Mouse (Mus musculus): Measurements from ENCODE around the gene Rnf44. TPM values are rescaled to one million over a fixed set of nuclear protein-coding genes. Genes with fewer than 3 reads are reported as not detected.

Rnf44 gene
- total RNA-seq, 2 experiments from 2014 or later: 12.3 to 64.2 TPM

DNA sequence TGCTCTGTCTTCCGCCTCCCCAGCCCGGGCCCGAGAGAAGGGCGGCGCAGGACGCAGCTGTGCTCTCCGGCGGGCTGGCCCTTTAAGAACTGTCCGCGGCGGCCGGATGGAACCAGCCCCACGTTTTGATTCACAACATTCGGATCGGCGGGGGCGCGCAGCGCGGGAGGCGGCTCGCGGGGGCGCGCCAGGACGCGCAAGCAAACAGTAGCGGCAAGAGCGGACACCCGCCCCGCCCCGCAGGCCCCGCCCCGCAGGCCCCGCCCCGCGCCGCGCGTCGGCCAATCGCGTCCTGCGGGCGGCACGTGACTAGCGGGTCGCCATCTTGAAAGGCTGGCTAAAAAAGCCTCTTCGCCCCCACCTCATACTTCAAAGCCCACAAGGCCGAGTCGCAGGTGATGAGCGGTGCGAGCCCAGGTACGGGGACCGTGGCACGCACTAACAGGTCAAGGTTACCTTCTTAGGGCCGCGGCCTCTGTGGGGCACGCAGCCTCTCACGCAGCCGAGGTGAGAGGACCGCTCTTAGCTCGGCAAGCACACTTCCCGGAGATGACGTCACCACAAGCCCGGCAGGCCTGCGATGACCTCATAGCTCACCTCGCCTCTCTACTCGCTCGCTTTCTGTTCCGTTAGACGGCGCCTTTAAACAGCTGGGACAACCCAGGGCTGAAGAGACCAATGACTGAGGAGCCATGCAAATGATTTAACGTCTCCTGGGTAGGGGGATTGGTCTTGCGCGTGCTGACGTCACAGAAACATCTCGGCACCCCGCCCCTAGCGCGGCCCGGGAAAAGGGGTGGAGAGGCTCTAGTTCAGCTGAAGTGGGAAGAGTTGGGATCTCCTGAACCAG lies 5.9 kb downstream of the Rnf44 start:
- peak; percentile 71 for ATAC-seq (replicated peaks; ENCODE audit: poor library complexity, severe bottlenecking)

DNA sequence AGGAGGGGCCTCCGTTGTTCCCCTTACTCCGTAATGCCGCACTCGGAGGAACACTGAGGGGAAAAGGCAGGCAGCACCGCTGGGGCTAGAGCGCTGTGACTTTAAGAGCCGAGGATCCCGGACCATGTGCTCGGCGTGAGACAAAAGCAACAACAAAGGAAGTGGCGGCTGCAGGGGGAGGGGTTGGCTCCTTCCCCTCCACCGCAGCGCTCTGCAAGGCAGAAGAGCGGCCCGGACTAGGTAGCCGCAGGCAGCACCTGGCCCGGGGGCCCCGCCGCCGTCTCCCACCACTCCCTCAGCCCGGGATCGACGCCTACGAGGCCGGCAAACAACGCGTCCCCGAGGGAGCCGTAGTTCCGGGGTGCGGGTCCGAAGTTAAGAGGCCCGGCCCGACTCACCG lies 6.6 kb downstream of the Rnf44 start:
- peak; percentile 57 for ATAC-seq (replicated peaks; ENCODE audit: poor library complexity, severe bottlenecking)

DNA sequence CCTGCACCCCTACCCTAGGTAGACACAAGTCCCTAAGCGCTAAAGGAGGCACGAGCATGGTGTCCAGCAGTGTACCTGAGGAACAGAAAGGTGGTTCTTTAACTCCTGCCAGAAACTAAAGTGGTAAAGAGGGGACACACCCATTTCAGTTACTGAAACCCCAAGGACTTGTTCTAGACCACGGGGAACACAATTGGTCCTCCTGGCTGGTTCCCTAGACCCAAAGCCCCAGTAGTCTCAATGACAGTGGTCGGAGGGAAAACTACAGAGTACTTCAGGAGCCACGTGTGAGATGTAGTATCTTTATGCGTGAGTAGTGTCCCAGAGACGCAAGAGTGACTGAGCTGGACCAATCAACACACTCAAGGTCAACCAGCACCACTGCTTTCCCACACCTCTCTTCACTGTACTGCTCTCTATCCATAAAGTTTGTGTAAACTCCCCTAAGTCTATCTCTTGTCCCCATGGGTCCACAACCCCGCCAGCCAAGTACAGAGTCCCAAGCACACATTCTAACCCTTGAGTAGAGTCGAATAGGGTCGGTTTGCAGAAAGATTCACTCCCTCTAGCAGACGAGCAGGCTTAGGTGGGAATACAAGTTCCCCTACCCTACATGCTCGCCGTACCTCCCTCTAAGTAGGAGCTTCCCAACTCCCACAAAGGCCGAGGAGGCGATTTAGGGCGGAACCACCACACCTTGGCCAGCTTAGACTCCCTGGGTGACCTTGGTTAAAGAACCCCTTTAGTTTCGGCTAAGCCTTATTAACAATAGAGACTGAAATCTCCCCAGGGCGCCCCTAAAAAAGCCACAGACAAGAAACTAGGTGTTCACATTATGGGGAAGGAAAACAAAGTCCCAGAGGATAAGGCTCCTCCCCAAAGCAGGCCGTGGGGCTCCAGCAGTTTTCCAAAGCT lies 7.3 kb downstream of the Rnf44 start:
- no peak for ATAC-seq (replicated peaks; ENCODE audit: poor library complexity, severe bottlenecking)

DNA sequence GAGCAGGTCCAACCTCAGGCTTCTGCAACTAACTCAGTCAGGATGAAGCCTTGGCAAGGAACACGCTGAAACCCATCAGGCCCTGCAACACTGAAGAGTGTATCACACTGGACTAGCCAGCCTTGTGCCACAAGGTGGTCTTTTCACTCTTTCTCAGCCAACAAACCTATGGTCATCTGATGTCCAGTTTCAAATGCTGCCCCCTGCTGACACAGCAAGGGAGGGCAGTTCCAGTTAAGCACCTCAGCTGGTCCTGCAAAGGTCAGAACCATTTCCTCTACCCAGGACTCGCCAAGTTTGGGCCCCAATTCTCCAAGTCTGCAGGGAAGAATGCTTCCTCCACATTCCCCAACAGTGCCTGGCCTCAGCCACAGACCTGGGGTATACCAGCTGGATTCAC lies 8.5 kb downstream of the Rnf44 start:
- ATAC-seq (replicated peaks; ENCODE audit: poor library complexity, severe bottlenecking): no peak

DNA sequence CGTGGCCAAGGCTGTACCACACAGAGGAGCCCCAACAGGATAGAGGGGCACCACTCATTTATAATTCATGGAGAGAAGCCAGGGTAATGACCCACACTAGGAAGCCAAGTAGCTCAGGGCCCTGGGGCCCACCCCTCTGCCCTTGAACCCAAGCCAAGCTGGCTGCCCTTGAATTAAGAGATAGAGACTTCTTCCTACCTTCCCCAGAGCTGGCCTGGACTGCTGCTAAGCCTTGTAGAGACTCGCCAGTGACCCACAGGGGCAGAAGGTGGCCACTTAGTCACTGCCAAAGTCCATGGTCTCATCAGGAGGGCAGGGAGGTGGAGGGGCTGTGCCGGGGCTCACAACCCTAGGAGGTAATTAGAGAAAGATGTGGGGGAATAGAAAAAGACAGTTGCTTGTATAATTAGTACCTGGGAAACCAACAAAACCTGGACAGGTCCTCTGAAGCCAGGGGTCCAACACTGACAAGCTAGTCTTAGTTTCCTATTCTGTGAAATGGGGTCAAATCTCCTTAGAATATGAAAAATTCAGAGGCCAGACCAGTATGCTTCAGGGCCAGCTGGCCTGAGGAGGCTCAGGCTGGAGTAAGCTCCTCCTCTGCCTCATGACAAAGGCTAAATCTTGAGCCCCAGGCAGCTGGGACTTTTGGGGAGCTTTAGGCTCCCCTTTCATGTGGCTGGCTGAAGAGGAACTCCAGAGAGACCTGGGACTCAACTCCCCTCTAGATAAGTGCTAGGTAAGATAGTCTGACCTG lies 9.4 kb downstream of the Rnf44 start:
- ATAC-seq (replicated peaks; ENCODE audit: poor library complexity, severe bottlenecking): no peak

DNA sequence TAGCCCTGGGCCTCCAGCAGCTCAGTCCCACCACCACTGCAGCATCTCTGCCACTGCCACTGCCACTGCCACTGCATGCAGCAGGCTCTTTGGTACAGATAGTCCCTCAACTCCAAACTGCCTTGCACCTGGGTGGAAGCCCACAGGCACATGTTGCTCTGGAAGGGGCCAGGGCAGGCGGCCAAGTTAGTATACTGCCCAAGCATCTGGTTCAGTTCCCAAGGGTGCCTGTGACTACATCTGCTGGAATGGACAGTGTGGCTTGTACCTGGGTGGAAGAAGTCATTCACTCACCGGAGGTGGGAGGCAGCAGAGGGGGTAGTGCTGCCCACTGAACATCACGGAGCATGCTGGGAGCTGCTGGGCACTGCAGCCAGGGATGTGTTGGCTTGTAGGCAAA lies 10.4 kb downstream of the Rnf44 start:
- ATAC-seq (replicated peaks; ENCODE audit: poor library complexity, severe bottlenecking): no peak

DNA sequence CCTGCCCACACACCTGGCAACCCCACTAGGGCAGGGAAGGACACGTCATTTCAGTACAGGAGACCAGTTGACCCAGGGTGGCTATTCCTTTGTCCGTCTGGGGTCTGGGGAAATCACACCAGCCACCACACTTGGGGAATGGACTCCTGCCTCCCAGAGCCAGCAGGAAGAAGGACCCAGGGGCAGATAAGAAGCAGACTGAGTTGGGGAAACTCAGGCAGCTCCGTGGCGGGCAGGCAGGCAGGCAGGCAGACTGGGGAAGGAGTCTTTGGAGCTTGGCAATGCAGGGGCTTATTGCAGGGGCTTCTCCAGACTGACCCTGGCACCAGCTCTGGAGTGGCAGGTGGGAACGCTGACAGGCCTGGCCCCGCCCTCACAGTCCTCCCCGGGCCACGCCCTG lies 12.4 kb downstream of the Rnf44 start:
- ATAC-seq (replicated peaks; ENCODE audit: poor library complexity, severe bottlenecking): no peak

DNA sequence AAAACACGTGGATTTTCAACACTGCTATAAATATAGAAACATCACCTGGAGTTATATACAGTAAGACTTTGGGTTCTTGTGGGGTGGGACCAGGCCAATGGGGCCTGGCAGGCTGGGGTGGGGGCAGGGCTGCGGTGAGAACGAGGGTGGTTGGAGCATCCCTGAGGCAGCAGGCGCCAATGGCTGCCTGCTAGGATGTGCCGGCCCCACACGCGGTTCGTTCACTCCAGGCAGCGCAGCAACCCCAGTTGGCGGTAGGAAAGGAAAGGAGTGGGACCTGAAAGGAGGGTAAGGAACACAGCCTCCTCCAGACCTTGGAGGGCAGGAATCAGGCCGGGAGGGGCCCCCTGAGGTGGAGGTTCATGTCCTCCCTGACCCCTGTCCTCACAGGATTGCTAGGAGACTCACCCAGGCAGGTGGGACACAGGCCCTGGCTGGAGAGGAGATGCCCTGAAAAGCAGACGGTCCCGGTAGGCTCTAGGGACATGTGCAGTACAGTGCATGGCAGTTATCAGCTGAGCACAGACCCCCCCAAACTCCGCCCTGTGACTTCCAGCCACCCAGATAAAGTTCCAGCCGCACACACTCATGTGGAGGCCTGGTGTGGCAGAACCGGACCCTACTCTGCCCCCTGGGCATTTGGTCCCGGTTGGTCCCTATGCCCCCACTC lies 13.4 kb downstream of the Rnf44 start:
- ATAC-seq (replicated peaks; ENCODE audit: poor library complexity, severe bottlenecking): no peak

DNA sequence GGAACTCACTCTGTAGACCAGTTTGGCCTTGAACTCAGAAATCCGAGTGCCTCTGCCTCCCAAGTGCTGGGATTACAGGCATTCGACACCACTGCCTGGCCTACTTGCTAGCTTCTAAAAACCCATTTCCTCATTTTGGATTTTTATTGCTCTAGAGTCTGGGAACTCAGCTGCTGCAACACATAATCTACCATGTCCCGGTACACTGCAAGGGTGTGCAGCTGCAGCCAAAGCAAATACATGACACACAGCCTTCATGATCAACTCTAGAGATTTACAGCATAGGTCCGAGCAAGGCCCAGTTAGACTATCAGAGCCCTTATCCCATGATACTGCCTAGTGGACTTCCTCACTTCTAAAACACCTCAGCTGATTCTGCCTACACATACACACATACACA lies 15.4 kb downstream of the Rnf44 start:
- no peak for ATAC-seq (replicated peaks; ENCODE audit: poor library complexity, severe bottlenecking)

DNA sequence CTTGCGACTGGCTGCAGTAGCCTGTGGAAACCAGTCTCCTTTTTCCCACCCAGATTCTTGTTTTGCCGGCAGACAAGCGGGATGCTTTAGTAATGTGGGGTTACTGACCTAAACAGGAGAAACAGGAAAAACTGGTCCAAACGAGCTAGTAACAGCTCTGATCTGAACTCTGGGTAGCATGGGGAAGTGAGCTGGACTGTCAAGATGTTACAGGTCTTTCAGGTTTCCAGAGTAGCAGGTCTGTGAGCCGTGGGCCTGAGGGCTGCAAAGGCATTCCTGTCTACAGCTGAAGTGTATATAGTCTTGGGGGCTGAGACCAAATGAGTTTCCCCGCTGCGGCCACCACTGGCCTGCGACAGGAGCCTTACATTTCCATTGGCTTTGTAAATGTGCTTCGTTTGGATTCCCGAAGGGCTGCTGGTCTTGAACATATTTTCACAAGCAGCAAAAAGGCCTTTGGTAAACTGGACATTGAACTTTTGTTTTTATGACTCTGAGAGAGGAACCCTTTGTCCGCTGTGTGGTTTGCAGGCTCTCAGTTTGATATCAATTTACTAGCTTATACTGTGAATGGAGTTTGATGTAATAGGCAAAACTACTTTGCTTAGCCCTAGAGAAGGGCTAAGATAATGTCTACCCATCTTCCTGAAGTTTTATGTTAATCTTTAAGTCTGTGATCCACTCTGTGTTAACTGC lies 17.7 kb downstream of the Rnf44 start:
- no peak for ATAC-seq (replicated peaks; ENCODE audit: poor library complexity, severe bottlenecking)

DNA sequence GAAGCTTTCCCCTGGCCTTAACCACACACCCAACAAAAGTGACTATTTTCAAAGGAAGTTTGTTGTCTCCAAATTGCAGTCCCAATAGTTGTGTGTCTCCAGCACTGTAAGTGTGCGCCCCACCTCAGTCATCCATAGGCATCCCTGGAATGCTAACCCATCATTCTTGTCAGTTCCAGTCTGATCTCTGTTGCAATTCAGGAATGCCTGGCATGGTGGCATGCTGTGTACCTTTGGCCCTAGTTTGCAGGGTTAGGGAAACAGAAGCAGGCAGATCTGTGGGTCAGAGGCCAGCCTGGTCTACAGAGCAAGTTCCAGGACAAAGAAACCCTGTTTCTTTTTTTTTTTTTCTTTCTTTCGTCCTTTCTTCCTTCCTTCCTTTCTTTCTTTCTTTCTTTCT lies 23.2 kb downstream of the Rnf44 start:
- no peak for ATAC-seq (replicated peaks; ENCODE audit: poor library complexity, severe bottlenecking)

DNA sequence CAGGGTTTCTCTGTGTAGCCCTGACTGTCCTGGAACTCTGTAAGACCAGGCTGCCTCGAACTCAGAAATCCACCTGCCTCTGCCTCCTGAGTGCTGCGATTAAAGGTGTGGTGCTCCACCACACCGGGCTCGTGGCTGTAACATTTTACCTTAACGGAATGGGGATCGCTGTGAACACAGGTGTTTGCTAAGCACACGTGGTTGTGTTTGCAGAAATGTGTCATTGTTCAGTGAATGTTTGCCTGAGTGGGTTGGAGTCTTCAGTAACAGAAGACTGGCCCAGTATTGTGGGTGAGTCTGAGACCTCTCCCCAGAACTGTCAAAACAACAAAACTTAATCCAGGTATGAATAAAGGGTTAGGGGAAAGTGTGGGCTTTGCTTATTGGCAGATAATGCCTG lies 28.6 kb downstream of the Rnf44 start:
- ATAC-seq (replicated peaks; ENCODE audit: poor library complexity, severe bottlenecking): no peak

DNA sequence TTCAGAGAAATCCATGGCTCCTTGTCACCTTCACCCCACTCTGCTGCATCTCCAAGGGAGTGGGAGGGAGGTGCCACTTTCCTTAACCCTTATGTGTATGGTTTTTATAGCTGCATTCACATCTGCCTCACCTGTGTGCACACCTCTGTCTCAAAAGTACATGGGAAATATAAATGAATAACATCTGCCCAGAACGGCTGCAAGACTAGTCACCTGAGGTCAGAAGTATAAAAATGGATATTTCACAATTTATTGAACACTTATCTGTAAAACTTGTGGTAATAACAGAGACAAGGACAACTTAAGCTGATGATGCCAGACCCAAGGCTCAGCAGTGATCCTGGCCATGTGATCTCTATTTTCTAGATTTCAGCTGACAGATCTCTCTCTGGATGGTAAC lies 29.2 kb downstream of the Rnf44 start:
- no peak for ATAC-seq (replicated peaks; ENCODE audit: poor library complexity, severe bottlenecking)

DNA sequence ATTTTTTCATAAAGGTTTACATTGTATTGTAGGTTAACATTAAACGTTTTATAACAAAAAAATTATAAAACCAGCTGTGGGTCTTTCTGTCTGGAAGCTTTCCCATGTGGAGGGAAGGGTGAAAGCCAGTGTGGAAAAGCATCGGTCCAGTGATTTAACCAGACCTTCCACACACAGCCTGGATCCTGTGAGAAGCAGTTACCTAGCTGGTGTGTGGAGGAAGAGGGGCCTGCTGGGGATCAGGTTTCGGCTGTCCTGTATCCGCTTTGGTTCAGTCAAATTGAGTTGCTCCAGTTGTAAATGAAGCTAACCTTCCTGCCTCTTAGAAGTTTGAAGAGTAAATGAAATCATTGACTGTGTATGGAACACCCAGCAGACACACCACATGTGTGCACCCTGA lies 29.7 kb downstream of the Rnf44 start:
- no peak for ATAC-seq (replicated peaks; ENCODE audit: poor library complexity, severe bottlenecking)

DNA sequence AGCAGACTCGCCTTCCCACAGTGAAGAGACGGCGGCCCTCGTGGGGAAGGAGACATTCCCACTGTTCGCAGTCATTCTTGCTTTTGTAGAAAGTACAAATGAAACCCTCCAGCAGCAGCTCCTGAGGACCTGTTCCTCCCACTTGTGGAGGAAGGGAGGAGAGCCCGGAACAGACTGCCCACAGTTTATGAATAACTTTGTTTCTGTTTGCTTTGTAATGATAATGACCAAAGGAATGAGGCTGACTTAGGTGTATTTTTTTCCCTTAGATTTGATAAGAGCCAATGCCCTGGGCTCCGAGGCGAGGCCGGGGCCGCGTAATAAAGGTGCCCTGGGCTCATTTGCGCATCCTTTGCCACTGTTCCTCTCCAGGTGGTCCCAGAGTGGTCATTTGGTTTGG lies 32.3 kb downstream of the Rnf44 start:
- no peak for ATAC-seq (replicated peaks; ENCODE audit: poor library complexity, severe bottlenecking)

DNA sequence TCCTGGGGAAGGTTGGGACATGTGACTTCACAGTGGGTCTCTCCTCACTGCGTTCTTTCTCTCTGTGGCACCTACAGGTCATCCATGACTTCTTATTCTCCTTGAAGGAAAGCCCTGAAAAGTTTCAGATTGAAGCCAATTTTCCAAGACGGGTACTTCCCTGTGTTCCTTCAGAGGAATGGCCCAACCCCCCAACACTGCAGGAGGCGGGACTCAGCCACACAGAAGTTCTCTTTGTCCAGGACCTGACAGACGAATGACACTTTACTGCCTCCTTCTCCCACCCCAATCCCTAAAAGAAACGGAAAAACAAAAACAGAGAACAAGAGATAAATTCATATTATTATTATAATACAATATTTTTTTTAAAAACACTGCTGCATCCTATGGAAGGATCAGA lies 32.8 kb downstream of the Rnf44 start:
- ATAC-seq (replicated peaks; ENCODE audit: poor library complexity, severe bottlenecking): no peak

DNA sequence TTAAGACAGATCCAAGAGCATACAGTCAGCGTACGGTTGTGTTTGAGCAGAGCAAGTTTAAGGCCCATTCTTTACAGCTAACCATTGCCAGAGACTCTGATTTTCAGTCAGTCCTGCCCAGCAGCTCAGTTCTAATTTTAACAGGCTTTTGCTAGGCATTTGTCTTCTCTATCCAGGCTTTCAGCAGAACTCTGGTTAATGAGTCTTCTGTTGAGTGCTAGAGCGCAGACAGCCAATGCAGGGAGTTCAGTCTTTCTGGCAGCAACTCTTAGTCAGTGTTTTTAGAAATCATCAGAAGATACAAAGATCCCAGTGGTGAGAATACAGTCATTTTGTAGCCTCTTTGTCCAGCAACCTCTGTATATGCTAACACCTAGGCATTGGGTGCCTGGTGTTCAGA lies 43.2 kb downstream of the Rnf44 start:
- ATAC-seq (replicated peaks; ENCODE audit: poor library complexity, severe bottlenecking): no peak

DNA sequence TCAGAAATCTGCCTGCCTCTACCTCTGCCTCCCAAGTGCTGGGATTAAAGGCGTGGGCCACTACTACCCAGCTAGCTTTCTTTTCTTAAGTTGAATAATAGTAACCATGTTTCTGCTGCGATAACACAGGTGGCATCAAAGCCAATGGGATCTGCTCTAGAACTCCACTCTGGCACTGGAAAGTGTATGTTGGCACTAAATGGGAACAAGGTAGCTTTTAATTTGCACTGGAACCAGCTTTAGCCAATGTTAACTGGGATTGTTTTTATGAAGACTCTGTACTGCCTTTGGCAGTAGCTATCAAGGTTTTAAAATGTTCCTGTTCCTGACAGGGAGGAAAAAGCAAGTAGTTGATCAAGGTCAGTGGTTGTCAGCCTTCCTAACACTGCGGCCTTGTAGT lies 58.7 kb downstream of the Rnf44 start:
- no peak for ATAC-seq (replicated peaks; ENCODE audit: poor library complexity, severe bottlenecking)

DNA sequence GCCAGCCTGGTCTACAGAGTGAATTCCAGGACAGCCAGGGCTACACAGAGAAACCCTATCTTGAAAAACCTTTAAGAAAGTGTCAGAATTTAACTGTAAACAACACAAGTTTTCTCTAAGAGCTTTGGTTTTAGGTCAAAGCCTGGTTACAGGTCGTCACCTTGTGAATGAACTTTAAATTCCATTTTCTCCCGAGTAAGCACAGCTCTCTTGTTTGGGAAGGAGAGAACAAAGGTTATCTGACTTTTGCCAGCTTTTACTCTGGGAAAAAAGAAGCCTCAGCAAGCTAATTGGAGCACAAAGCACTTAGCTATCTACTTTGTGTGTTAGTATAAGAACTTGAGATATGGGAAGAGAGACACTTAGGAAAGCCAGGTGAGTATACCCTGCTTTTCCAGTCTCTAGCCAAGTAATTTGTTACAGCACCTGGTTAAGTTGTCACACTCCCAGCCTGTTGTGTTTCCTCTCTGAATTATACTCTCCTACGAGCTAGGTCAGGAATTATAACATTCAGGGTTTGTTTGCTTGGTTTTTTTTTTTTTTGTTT lies 60.9 kb downstream of the Rnf44 start:
- no peak for ATAC-seq (replicated peaks; ENCODE audit: poor library complexity, severe bottlenecking)
